Mouse (Mus musculus) embryonic facial prominence, embryonic 13.5 days (tissue): Measurements from ENCODE around the gene Kazn. TPM values are rescaled to one million over a fixed set of nuclear protein-coding genes. Genes with fewer than 3 reads are reported as not detected.

Experiments
- ATAC-seq: fragments of 200-750 bp; cut with Nextera tagmentation; 2 replicates; pipeline ENCODE4 v1.8.0; 2017; ENCODE audit warnings: low read depth; ENCODE audit not compliant: insufficient number of reproducible peaks, insufficient read depth, low FRiP score, low TSS enrichment
- H3K27ac ChIP-seq: fragments of 300-500 bp; sonication (generic); 2 replicates; pipeline ENCODE4 v1.5.1; 2015; ENCODE audit warnings: moderate library complexity, mild to moderate bottlenecking, inconsistent platforms
- H3K27me3 ChIP-seq: fragments of 300-500 bp; sonication (generic); 2 replicates; pipeline ENCODE4 v1.6.1; 2015; ENCODE audit warnings: mild to moderate bottlenecking, inconsistent platforms
- H3K36me3 ChIP-seq: fragments of 300-500 bp; sonication (generic); 2 replicates; pipeline ENCODE4 v1.6.1; 2015; ENCODE audit warnings: mild to moderate bottlenecking, inconsistent platforms
- H3K4me1 ChIP-seq: fragments of 300-500 bp; sonication (generic); 2 replicates; pipeline ENCODE4 v1.6.1; 2015; ENCODE audit warnings: inconsistent platforms
- H3K4me2 ChIP-seq: fragments of 300-500 bp; sonication (generic); 2 replicates; pipeline ENCODE4 v1.6.1; 2015; ENCODE audit warnings: moderate library complexity, mild to moderate bottlenecking, inconsistent platforms
- H3K4me3 ChIP-seq: fragments of 300-500 bp; sonication (generic); 2 replicates; pipeline ENCODE4 v1.5.1; 2015; ENCODE audit warnings: mild to moderate bottlenecking, inconsistent platforms
- H3K9ac ChIP-seq: fragments of 300-500 bp; sonication (generic); 2 replicates; pipeline ENCODE4 v1.6.1; 2015; ENCODE audit warnings: mild to moderate bottlenecking, inconsistent platforms
- H3K9me3 ChIP-seq: fragments of 300-500 bp; sonication (generic); 2 replicates; pipeline ENCODE4 v1.6.1; 2016; ENCODE audit warnings: inconsistent platforms
- WGBS: fragments of 180-500 bp; shearing (Covaris S2); methylation state at CpG from one replicate; pipeline ENCODE4 v1.1.7; 2015; ENCODE audit warnings: mixed read lengths; 5-methylcytosine and 5-hydroxymethylcytosine counted together
- polyA plus RNA-seq: library from polyadenylated mRNA; unstranded; fragments of >200 nt; fragmentation: Nextera tagmentation; extraction: Ambion mirVana; gene quantifications from 2 replicates; pipeline ENCODE4 v1.2.1, GENCODE M21; 2015

The Kazn gene
- polyA plus RNA-seq, 1 experiment from 2014 or later = 13.2 TPM

GRCm38 (mm10) chr4:142156506-142156905 lies 82.7 kb downstream of the Kazn start:
- Histone ChIP-seq H3K27me3 (no peaks in the 10 kb centered on the region), H3K27ac (no peak overlapping the region), H3K9ac (no peak overlapping the region), H3K36me3 (peaks cover 28% of the 10 kb centered on the region), H3K4me2 (no peak overlapping the region), H3K9me3 (no peaks in the 10 kb centered on the region), H3K4me1 (peaks cover 4% of the 10 kb centered on the region; the same call in 1 of the 2 replicates), H3K4me3 (no peak overlapping the region)
- ATAC-seq = no peak
- WGBS = 89% methylated on average over 5 of the region's 5 CpGs

- ATAC-seq = no peak
- Histone ChIP-seq H3K4me2 (no peak overlapping the region), H3K27me3 (no peaks in the 10 kb centered on the region), H3K27ac (no peak overlapping the region), H3K4me3 (no peak overlapping the region), H3K9me3 (no peaks in the 10 kb centered on the region), H3K9ac (no peak overlapping the region), H3K4me1 (peaks cover 4% of the 10 kb centered on the region; the same call in 1 of the 2 replicates), H3K36me3 (peaks cover 43% of the 10 kb centered on the region)
- 74% methylated on average over 11 of the region's 11 CpGs for whole genome bisulfite sequencing
Measured at GRCm38 (mm10) chr4:142154246-142154645, 85.0 kb downstream of the Kazn start.

DNA sequence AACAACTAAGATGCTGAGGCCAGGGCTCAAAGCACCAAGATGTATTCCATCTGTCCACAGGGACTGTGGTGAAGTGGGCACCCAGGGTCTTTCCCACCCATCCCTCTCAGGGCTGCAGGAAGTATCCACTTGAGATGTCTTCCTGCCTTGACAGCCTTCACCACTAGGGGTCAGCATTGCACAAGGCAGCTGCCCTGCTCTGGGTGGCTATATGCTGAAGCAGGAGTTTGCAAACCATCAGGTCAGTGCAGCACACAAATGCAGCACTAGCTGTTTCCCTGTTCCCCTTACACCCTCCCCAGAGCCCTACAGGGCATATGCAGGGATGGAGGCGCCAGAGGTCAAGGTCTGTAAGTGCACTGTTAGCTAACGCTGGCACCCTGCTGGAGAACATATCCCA lies 85.7 kb downstream of the Kazn start:
- Histone ChIP-seq H3K27me3 (no peaks in the 10 kb centered on the region), H3K4me1 (peaks cover 4% of the 10 kb centered on the region; the same call in 1 of the 2 replicates), H3K9ac (no peak overlapping the region), H3K9me3 (no peaks in the 10 kb centered on the region), H3K27ac (no peak overlapping the region), H3K36me3 (peaks cover 44% of the 10 kb centered on the region), H3K4me3 (no peak overlapping the region), H3K4me2 (no peak overlapping the region)
- peak; percentile 39; the same call in 1 of the 2 replicates for ATAC-seq
- 0% methylated on average over 2 of the region's 2 CpGs for WGBS

DNA sequence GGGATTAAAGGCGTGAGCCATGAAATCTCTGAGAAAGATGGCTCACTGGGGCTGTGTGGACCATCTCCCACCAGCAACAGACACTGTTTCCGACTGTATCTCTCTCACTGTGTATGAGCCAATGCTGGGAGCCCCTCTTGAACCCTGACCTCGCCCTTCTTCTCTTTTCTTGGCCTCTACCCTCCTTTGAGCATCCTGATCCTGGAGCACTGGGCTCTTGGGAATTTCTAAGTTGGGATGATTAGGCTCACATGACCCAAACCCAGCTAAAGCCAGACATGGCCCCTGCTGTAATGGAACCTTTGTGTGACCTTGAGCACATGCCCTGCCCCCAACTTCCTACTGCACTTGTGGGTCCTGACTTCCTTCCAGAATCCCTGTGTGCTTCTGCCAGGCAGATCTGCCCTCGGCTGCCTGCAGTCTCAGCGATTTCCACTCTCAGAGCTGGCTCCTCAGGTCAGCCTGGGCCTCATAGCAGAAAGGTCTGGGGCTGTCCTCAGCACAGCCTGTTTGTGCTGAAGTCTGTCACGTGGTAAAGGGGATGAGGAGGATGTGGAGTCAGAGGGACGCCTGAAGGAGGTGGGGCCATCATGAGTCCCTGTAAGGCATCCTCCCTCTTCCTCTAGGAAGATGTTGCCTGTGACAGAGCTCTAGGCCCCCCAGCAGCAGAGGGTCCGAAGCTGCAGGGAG lies 86.3 kb downstream of the Kazn start:
- no peaks in the 10 kb centered on the region for H3K27me3 ChIP-seq
- H3K4me3 ChIP-seq = no peak overlapping the region
- peaks cover 4% of the 10 kb centered on the region; the same call in 1 of the 2 replicates for H3K4me1 ChIP-seq
- no peak overlapping the region for H3K27ac ChIP-seq
- peaks cover 44% of the 10 kb centered on the region for H3K36me3 ChIP-seq
- 55% methylated on average over 8 of the region's 8 CpGs for WGBS
- no peak for ATAC-seq
- no peak overlapping the region for H3K4me2 ChIP-seq
- H3K9me3 ChIP-seq = no peaks in the 10 kb centered on the region
- H3K9ac ChIP-seq = no peak overlapping the region

- no peaks in the 10 kb centered on the region for H3K9me3 ChIP-seq
- ATAC-seq = no peak
- H3K4me1 ChIP-seq = peaks cover 4% of the 10 kb centered on the region; the same call in 1 of the 2 replicates
- peaks cover 65% of the 10 kb centered on the region for H3K36me3 ChIP-seq
- WGBS = 76% methylated on average over 2 of the region's 2 CpGs
- H3K9ac ChIP-seq = no peak overlapping the region
- no peak overlapping the region for H3K27ac ChIP-seq
- no peaks in the 10 kb centered on the region for H3K27me3 ChIP-seq
- H3K4me2 ChIP-seq = no peak overlapping the region
- H3K4me3 ChIP-seq = no peak overlapping the region
Measured at GRCm38 (mm10) chr4:142150086-142150485, 89.1 kb downstream of the Kazn start.

DNA sequence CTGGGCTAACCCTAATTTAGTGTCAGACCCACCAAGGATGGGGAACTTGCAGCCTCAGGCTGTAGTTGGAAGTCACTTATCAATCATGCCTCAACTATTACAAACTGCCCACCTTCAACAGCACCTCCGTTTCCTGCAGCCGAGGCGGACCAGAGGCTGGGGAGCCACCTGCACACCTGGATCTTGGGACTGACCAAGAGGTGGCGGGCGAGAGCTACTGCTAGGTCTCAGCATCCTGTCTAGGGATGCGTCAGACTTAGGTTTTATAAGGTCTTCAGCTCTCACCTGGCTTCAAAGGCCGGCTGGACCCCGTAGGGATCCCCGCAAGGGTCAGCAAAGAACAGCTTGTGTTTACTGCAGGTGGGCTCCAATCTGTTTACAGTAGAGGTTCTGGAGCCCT lies 90.0 kb downstream of the Kazn start:
- Histone ChIP-seq H3K4me3 (no peak overlapping the region), H3K27ac (no peak overlapping the region), H3K9me3 (no peaks in the 10 kb centered on the region), H3K27me3 (no peaks in the 10 kb centered on the region), H3K36me3 (peaks cover 74% of the 10 kb centered on the region), H3K4me1 (peaks cover 4% of the 10 kb centered on the region; the same call in 1 of the 2 replicates), H3K4me2 (no peak overlapping the region), H3K9ac (no peak overlapping the region)
- ATAC-seq = no peak
- 79% methylated on average over 9 of the region's 9 CpGs for WGBS

- H3K4me2 ChIP-seq = no peak overlapping the region
- ATAC-seq = no peak
- H3K4me1 ChIP-seq = no peaks in the 10 kb centered on the region
- 93% methylated on average over 10 of the region's 10 CpGs for WGBS
- no peaks in the 10 kb centered on the region for H3K27me3 ChIP-seq
- H3K9me3 ChIP-seq = no peaks in the 10 kb centered on the region
- H3K4me3 ChIP-seq = no peak overlapping the region
- H3K9ac ChIP-seq = no peak overlapping the region
- no peak overlapping the region for H3K27ac ChIP-seq
- H3K36me3 ChIP-seq = peaks cover 78% of the 10 kb centered on the region
Measured at GRCm38 (mm10) chr4:142147671-142148070, 91.5 kb downstream of the Kazn start.

GRCm38 (mm10) chr4:142144096-142144495 lies 95.1 kb downstream of the Kazn start:
- no peak overlapping the region for H3K27ac ChIP-seq
- no peaks in the 10 kb centered on the region for H3K4me1 ChIP-seq
- H3K4me2 ChIP-seq = no peak overlapping the region
- no peak overlapping the region for H3K4me3 ChIP-seq
- H3K9ac ChIP-seq = no peak overlapping the region
- ATAC-seq = no peak
- no peaks in the 10 kb centered on the region for H3K27me3 ChIP-seq
- H3K36me3 ChIP-seq = peaks cover 73% of the 10 kb centered on the region
- 37% methylated on average over 5 of the region's 5 CpGs for WGBS
- no peaks in the 10 kb centered on the region for H3K9me3 ChIP-seq

GRCm38 (mm10) chr4:142143290-142143689 lies 95.9 kb downstream of the Kazn start:
- H3K4me2 ChIP-seq = no peak overlapping the region
- no peak overlapping the region for H3K27ac ChIP-seq
- H3K4me1 ChIP-seq = no peaks in the 10 kb centered on the region
- ATAC-seq = no peak
- H3K36me3 ChIP-seq = peaks cover 65% of the 10 kb centered on the region
- H3K4me3 ChIP-seq = no peak overlapping the region
- no peak overlapping the region for H3K9ac ChIP-seq
- H3K27me3 ChIP-seq = no peaks in the 10 kb centered on the region
- no peaks in the 10 kb centered on the region for H3K9me3 ChIP-seq
- WGBS = 67% methylated on average over 6 of the region's 6 CpGs

- H3K4me1 ChIP-seq = no peaks in the 10 kb centered on the region; the same call in 1 of the 2 replicates
- ATAC-seq = no peak
- 65% methylated on average over 5 of the region's 5 CpGs for WGBS
- H3K9ac ChIP-seq = no peak overlapping the region
- no peak overlapping the region for H3K4me2 ChIP-seq
- no peak overlapping the region for H3K4me3 ChIP-seq
- H3K36me3 ChIP-seq = peaks cover 31% of the 10 kb centered on the region
- no peaks in the 10 kb centered on the region for H3K9me3 ChIP-seq
- no peaks in the 10 kb centered on the region for H3K27me3 ChIP-seq
- no peak overlapping the region for H3K27ac ChIP-seq
Measured at GRCm38 (mm10) chr4:142139729-142140128, 99.5 kb downstream of the Kazn start.

DNA sequence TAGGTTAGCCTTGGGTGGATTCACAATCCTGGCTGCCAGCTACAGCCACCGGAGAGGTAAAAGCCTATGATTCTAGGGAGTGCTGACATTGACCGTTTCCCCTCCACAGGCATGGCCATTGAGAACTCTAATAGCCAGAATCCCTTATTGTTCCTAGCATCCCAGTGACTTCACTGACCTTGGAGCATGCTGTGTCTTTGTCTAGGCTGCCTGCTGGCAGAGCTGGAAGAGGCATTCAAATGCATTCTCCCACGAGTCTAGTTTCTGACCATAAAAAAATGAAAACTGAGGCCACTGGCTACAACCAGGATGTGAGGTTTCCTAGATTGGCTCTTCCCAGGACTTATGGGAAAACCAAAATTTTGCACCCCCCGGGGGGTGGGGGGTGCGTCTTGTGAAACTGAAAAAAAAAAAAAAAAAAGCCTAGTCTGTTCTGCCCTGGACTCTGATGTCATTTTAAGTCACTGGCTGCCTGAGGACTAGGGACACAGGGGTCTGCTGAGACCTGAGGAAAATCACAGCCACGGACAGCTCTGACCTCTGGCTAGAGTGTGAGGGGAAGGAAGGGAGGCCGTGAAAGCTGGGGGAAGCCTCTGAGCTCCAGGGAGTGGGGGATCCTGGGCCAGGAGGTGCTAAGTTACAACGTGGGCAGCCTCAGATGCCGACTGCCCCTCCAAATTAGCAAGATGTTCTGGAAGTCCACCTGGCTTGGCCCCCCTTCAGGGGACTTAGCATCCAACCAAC lies 100.7 kb downstream of the Kazn start:
- ATAC-seq = no peak
- H3K27me3 ChIP-seq = no peaks in the 10 kb centered on the region
- no peak overlapping the region for H3K9ac ChIP-seq
- H3K36me3 ChIP-seq = peaks cover 24% of the 10 kb centered on the region
- WGBS = 36% methylated on average over 9 of the region's 9 CpGs
- no peak overlapping the region for H3K4me2 ChIP-seq
- H3K4me1 ChIP-seq = no peaks in the 10 kb centered on the region; the same call in 1 of the 2 replicates
- no peak overlapping the region for H3K27ac ChIP-seq
- no peaks in the 10 kb centered on the region for H3K9me3 ChIP-seq
- no peak overlapping the region for H3K4me3 ChIP-seq
